Mouse (Mus musculus): ENCODE measurements around the gene 1110059E24Rik. TPM values are rescaled to one million over a fixed set of nuclear protein-coding genes. Genes with fewer than 3 reads are reported as not detected.

Gene 1110059E24Rik
- polyA plus RNA-seq, 2 experiments = 35.0 to 55.0 TPM

- DNase-seq (ENCODE audit: low spot score) = no peak
- Histone ChIP-seq H3K27me3 (ENCODE audit: control insufficient read depth, insufficient read depth, low read length) (no peaks in the 10 kb centered on the region), H3K4me2 (replicated peaks; ENCODE audit: low read depth, low read length, severe bottlenecking) (no peak overlapping the region), H3K9me3 (ENCODE audit: control insufficient read depth, low read length) (no peaks in the 10 kb centered on the region), H3K36me3 (ENCODE audit: control insufficient read depth, insufficient read depth, low read length) (0 out of 2 replicates have a peak, but pooled peaks cover 3% of the 10 kb centered on the region), H3K4me3 (replicated peaks; ENCODE audit: low read length) (no peak overlapping the region), H3K4me1 (ENCODE audit: control insufficient read depth, insufficient read depth, low read length) (no peaks in the 10 kb centered on the region), H3K9ac (ENCODE audit: low read depth, low read length, severe bottlenecking) (no peak overlapping the region), H3K27ac (replicated peaks; ENCODE audit: low read depth, low read length) (no peak overlapping the region)
- no peak for TF ChIP-seq POLR2A (IDR thresholded peaks at IDR 0.05; ENCODE audit: borderline replicate concordance, extremely low read depth, insufficient read depth, insufficient read length)
- 88% methylated on average over 4 of the region's 4 CpGs for WGBS
- ATAC-seq (ENCODE audit: low FRiP score, low read depth) = no peak
These were observed 11.1 kb upstream of the 1110059E24Rik start for GRCm38 (mm10) chr19:21663756-21664456.

GRCm38 (mm10) chr19:21660734-21661133 lies 8.0 kb upstream of the 1110059E24Rik start:
- no peak overlapping the region for H3K27ac ChIP-seq (replicated peaks; ENCODE audit: low read depth, low read length)
- H3K4me1 ChIP-seq (ENCODE audit: control insufficient read depth, insufficient read depth, low read length) = no peaks in the 10 kb centered on the region; the same call in 1 of the 2 replicates
- no peak for DNase-seq (ENCODE audit: low spot score)
- H3K4me2 ChIP-seq (replicated peaks; ENCODE audit: low read depth, low read length, severe bottlenecking) = no peak overlapping the region
- ATAC-seq (ENCODE audit: low FRiP score, low read depth) = no peak
- H3K27me3 ChIP-seq (ENCODE audit: control insufficient read depth, insufficient read depth, low read length) = no peaks in the 10 kb centered on the region
- no peak overlapping the region for H3K4me3 ChIP-seq (replicated peaks; ENCODE audit: low read length)
- TF ChIP-seq POLR2A (IDR thresholded peaks at IDR 0.05; ENCODE audit: borderline replicate concordance, extremely low read depth, insufficient read depth, insufficient read length) = no peak
- WGBS = 69% methylated on average over 1 of the region's 1 CpGs
- no peaks in the 10 kb centered on the region for H3K36me3 ChIP-seq (ENCODE audit: control insufficient read depth, insufficient read depth, low read length)
- no peak overlapping the region for H3K9ac ChIP-seq (ENCODE audit: low read depth, low read length, severe bottlenecking)
- H3K9me3 ChIP-seq (ENCODE audit: control insufficient read depth, low read length) = no peaks in the 10 kb centered on the region

GRCm38 (mm10) chr19:21654788-21655187 lies 2.0 kb upstream of the 1110059E24Rik start:
- Histone ChIP-seq H3K4me3 (replicated peaks; ENCODE audit: low read length) (peak overlapping the region; percentile 84), H3K4me1 (ENCODE audit: control insufficient read depth, insufficient read depth, low read length) (peaks cover 17% of the 10 kb centered on the region), H3K27me3 (ENCODE audit: control insufficient read depth, insufficient read depth, low read length) (no peaks in the 10 kb centered on the region), H3K36me3 (ENCODE audit: control insufficient read depth, insufficient read depth, low read length) (no peaks in the 10 kb centered on the region), H3K27ac (replicated peaks; ENCODE audit: low read depth, low read length) (no peak overlapping the region), H3K9me3 (ENCODE audit: control insufficient read depth, low read length) (no peaks in the 10 kb centered on the region), H3K9ac (ENCODE audit: low read depth, low read length, severe bottlenecking) (0 out of 2 replicates have a peak overlapping the region, but pooled peaks have one; percentile 90), H3K4me2 (replicated peaks; ENCODE audit: low read depth, low read length, severe bottlenecking) (peak overlapping the region; percentile 68)
- no peak for TF ChIP-seq POLR2A (IDR thresholded peaks at IDR 0.05; ENCODE audit: borderline replicate concordance, extremely low read depth, insufficient read depth, insufficient read length)
- WGBS = 79% methylated on average over 7 of the region's 7 CpGs
- no peak for ATAC-seq (ENCODE audit: low FRiP score, low read depth)
- DNase-seq (ENCODE audit: low spot score) = no peak

GRCm38 (mm10) chr19:21653172-21653981 lies 601 bp upstream of the 1110059E24Rik start, which contains the start of gene Abhd17b:
TSS of gene Abhd17b (plus strand) at chr19:21653185.
- H3K36me3 ChIP-seq (ENCODE audit: control insufficient read depth, insufficient read depth, low read length) = no peaks in the 10 kb centered on the region
- peaks cover 17% of the 10 kb centered on the region for H3K4me1 ChIP-seq (ENCODE audit: control insufficient read depth, insufficient read depth, low read length)
- H3K9ac ChIP-seq (ENCODE audit: low read depth, low read length, severe bottlenecking) = peak within 1 kb of the TSS; percentile 90
- peak within 1 kb of the TSS; percentile 68 for H3K4me2 ChIP-seq (replicated peaks; ENCODE audit: low read depth, low read length, severe bottlenecking)
- WGBS = under 1% methylated on average over 37 of the region's 105 CpGs
- TF ChIP-seq POLR2A (IDR thresholded peaks at IDR 0.05; ENCODE audit: borderline replicate concordance, extremely low read depth, insufficient read depth, insufficient read length) = no peak
- peak within 1 kb of the TSS; percentile 84 for H3K4me3 ChIP-seq (replicated peaks; ENCODE audit: low read length)
- ATAC-seq (ENCODE audit: low FRiP score, low read depth) (peak; percentile 18), DNase-seq (ENCODE audit: low spot score) (peak; percentile 50)
- H3K9me3 ChIP-seq (ENCODE audit: control insufficient read depth, low read length) = no peaks in the 10 kb centered on the region
- peak within 1 kb of the TSS; percentile 95 for H3K27ac ChIP-seq (replicated peaks; ENCODE audit: low read depth, low read length)
- H3K27me3 ChIP-seq (ENCODE audit: control insufficient read depth, insufficient read depth, low read length) = no peaks in the 10 kb centered on the region

- Histone ChIP-seq H3K27ac (replicated peaks; ENCODE audit: low read depth, low read length) (no peak overlapping the region), H3K9ac (ENCODE audit: low read depth, low read length, severe bottlenecking) (peak overlapping the region; percentile 90)
- no peak for ATAC-seq (ENCODE audit: low FRiP score, low read depth)
These were observed 1.1 kb downstream of the 1110059E24Rik start for GRCm38 (mm10) chr19:21651664-21652063.

More at GRCm38 (mm10) chr19:21651664-21652063, 1.1 kb downstream of the 1110059E24Rik start:
- Histone ChIP-seq H3K36me3 (ENCODE audit: control insufficient read depth, insufficient read depth, low read length) (no peaks in the 10 kb centered on the region), H3K9me3 (ENCODE audit: control insufficient read depth, low read length) (no peaks in the 10 kb centered on the region), H3K4me1 (ENCODE audit: control insufficient read depth, insufficient read depth, low read length) (peaks cover 17% of the 10 kb centered on the region), H3K4me3 (replicated peaks; ENCODE audit: low read length) (peak overlapping the region; percentile 84), H3K27me3 (ENCODE audit: control insufficient read depth, insufficient read depth, low read length) (no peaks in the 10 kb centered on the region), H3K4me2 (replicated peaks; ENCODE audit: low read depth, low read length, severe bottlenecking) (peak overlapping the region; percentile 68)
- no peak for TF ChIP-seq POLR2A (IDR thresholded peaks at IDR 0.05; ENCODE audit: borderline replicate concordance, extremely low read depth, insufficient read depth, insufficient read length)
- 47% methylated on average over 6 of the region's 6 CpGs for WGBS
- no peak for DNase-seq (ENCODE audit: low spot score)

All from limb, embryonic 14.5 days (tissue).